Mouse (Mus musculus) testis, adult 2 months (tissue): ENCODE data around the gene Il12rb1.

Experiments
- CTCF ChIP-seq: fragments of 200-500 bp; IDR thresholded peaks from 2 replicates; pipeline ENCODE4 v1.5.1; 2012; ENCODE audit warnings: low read depth, mild to moderate bottlenecking, inconsistent platforms, low read length, moderate library complexity; ENCODE audit not compliant: control insufficient read depth, insufficient read depth, insufficient replicate concordance
- POLR2A ChIP-seq: fragments of 200-500 bp; IDR thresholded peaks from 2 replicates; pipeline ENCODE4 v1.6.1; 2012; ENCODE audit warnings: low read depth, mild to moderate bottlenecking, inconsistent platforms, low read length, moderate library complexity; ENCODE audit not compliant: control insufficient read depth

- TF ChIP-seq POLR2A (no peak), CTCF (no peak)
Observed at GRCm38 (mm10) chr8:70833018-70833482, 24.8 kb downstream of the Il12rb1 start.
